Mouse (Mus musculus) hindbrain, embryonic 14.5 days (tissue): ENCODE results near the gene Tuba8. TPM values are rescaled to one million over a fixed set of nuclear protein-coding genes. Genes with fewer than 3 reads are reported as not detected.

Experiments used
- ATAC-seq: fragments of 200-750 bp; cut with Nextera tagmentation; 2 replicates; pipeline ENCODE4 v1.8.0; 2017; ENCODE audit warnings: moderate number of reproducible peaks, mild to moderate bottlenecking, moderate TSS enrichment, moderate library complexity; ENCODE audit not compliant: low FRiP score
- DNase-seq: peaks from one replicate; pipeline ENCODE4 v3.0.0-alpha.2; 2015; ENCODE audit warnings: low spot score
- H3K27ac ChIP-seq: fragments of 300-500 bp; sonication (generic); 2 replicates; pipeline ENCODE4 v1.5.1; 2014; ENCODE audit warnings: mild to moderate bottlenecking, moderate library complexity
- H3K27me3 ChIP-seq: fragments of 300-500 bp; sonication (generic); 2 replicates; pipeline ENCODE4 v1.6.1; 2014; ENCODE audit warnings: mild to moderate bottlenecking, low read length, mixed read lengths; ENCODE audit not compliant: control insufficient read depth, insufficient read depth
- H3K36me3 ChIP-seq: fragments of 300-500 bp; sonication (generic); replicated peaks from 2 replicates; pipeline ENCODE4 v1.6.1; 2014; ENCODE audit not compliant: control insufficient read depth, insufficient read depth
- H3K4me1 ChIP-seq: fragments of 300-500 bp; sonication (generic); replicated peaks from 2 replicates; pipeline ENCODE4 v1.6.1; 2014; ENCODE audit warnings: antibody characterized with exemption, low read length, mixed read lengths; ENCODE audit not compliant: control insufficient read depth, insufficient read depth
- H3K4me2 ChIP-seq: fragments of 300-500 bp; sonication (generic); replicated peaks from 2 replicates; pipeline ENCODE4 v1.6.1; 2014; ENCODE audit warnings: mild to moderate bottlenecking, moderate library complexity
- H3K4me3 ChIP-seq: fragments of 300-500 bp; sonication (generic); replicated peaks from 2 replicates; pipeline ENCODE4 v1.5.1; 2014; ENCODE audit warnings: mild to moderate bottlenecking, low read length
- H3K9ac ChIP-seq: fragments of 300-500 bp; sonication (generic); 2 replicates; pipeline ENCODE4 v1.6.1; 2014
- H3K9me3 ChIP-seq: fragments of 300-500 bp; sonication (generic); 2 replicates; pipeline ENCODE4 v1.6.1; 2016; ENCODE audit warnings: low read length; ENCODE audit not compliant: control insufficient read depth
- WGBS: fragments of 180-500 bp; shearing (Covaris S2); extraction: QIAGEN DNeasy Blood & Tissue Kit; methylation state at CpG from one replicate; pipeline ENCODE4 v1.1.7; 2014; 5-methylcytosine and 5-hydroxymethylcytosine counted together
- polyA plus RNA-seq: library from polyadenylated mRNA; unstranded; fragments of >200 nt; fragmentation: Nextera tagmentation; extraction: Ambion mirVana; gene quantifications from 2 replicates; pipeline ENCODE4 v1.2.1, GENCODE M21; 2014

The Tuba8 gene
- polyA plus RNA-seq, 1 experiment from 2014 or later: 1.0 TPM

DNA sequence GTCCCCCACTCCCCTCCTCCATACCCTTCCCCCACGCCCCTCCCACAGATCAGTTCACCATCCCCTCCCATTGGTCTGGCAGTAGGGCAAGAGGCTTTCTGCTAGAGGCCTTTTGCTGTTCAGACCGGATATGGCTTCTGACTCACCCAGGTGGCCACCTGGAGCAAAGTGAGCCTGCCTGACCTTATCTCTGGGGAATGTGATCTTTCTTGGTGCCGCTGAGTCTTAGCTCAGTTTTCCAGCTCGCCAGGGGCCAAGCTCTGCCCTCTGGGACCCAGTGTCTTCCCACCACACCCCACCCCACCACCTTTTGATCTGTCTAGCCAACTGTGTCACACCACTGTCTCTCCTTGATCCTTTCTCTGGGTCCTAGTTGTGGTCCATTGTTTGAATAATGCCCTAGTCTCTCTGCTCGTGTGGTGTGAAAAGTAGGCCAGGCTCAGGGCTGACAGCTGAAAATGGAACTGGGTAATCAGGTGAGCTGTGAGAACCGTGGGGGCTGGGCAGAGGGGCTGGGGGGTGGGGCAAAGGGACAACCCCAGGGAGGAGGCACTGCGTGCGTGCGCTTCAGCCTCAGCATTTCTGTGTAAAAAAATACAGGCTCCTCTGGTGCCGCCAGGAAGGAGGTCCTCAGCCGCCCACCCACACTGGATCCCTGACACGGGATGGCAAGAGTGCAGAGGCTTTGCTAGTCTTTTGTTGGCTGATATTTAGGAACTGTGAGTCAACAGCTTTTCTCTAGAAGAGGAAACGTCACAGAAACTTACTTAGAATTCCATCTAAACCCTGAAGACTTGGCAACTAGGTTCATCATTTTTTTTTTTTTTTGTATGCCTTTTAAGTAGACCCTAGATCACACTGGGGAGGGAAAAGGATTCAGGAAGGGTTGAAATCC, 16.2 kb upstream of the Tuba8 start:
- Histone ChIP-seq H3K9ac (no peak overlapping the region), H3K4me3 (no peak overlapping the region), H3K36me3 (peaks cover 71% of the 10 kb centered on the region), H3K9me3 (no peaks in the 10 kb centered on the region), H3K4me1 (no peaks in the 10 kb centered on the region), H3K27me3 (no peaks in the 10 kb centered on the region), H3K27ac (no peak overlapping the region), H3K4me2 (no peak overlapping the region)
- ATAC-seq (no peak), DNase-seq (no peak)
- 46% methylated on average over 13 of the region's 13 CpGs for WGBS

DNA sequence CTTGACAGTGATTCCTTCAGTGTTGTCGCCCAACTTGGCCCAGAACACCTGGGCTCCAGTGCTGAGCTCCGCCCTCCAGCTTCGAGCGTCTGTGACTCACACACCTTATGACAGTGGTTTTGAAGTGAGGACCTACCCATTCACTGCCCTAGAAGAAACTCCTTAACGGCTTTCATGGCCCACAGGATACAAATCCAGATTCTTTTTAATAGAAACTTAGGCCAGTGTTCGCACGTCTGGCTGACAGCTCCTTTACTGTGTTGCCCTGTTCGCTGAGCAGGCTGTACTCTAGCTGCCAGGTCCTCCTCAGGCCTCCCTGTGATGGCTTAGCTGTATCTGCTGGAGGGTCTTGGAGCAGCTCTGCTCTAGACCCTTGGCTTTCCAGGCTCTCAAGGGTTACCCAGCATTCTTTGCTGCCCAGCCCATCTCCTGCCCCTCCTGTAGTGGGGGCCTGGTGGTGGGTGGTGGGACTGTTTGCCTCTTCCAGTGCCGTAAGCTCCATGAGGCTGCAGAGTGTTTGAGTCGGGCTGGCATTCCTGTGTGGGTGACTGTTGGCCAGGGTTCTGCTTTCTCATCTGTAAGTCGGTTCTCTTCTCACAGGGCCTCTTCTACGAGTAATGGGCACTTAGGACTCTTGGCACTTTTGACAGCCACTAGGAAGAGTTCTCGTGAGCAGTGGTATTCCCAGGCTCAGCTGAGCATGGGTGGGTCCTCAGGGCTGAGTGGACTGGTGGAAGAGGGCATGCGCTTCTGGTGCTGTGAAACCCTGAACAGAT, 15.4 kb upstream of the Tuba8 start:
- H3K9ac ChIP-seq: no peak overlapping the region
- no peak for ATAC-seq
- no peak for DNase-seq
- 84% methylated on average over 14 of the region's 14 CpGs for WGBS
- no peak overlapping the region for H3K4me2 ChIP-seq
- H3K9me3 ChIP-seq: no peaks in the 10 kb centered on the region
- H3K36me3 ChIP-seq: peaks cover 64% of the 10 kb centered on the region
- no peaks in the 10 kb centered on the region for H3K4me1 ChIP-seq
- H3K27ac ChIP-seq: no peak overlapping the region
- H3K4me3 ChIP-seq: no peak overlapping the region
- no peaks in the 10 kb centered on the region for H3K27me3 ChIP-seq

GRCm38 (mm10) chr6:121197807-121198365, 12.6 kb upstream of the Tuba8 start:
- Histone ChIP-seq H3K36me3 (peaks cover 41% of the 10 kb centered on the region), H3K27me3 (no peaks in the 10 kb centered on the region), H3K4me1 (no peaks in the 10 kb centered on the region), H3K4me3 (no peak overlapping the region), H3K9ac (no peak overlapping the region), H3K9me3 (no peaks in the 10 kb centered on the region), H3K27ac (no peak overlapping the region), H3K4me2 (no peak overlapping the region)
- ATAC-seq: no peak
- no peak for DNase-seq
- 77% methylated on average over 9 of the region's 9 CpGs for WGBS

GRCm38 (mm10) chr6:121200458-121200857, 10.0 kb upstream of the Tuba8 start:
- Histone ChIP-seq H3K4me2 (no peak overlapping the region), H3K4me3 (no peak overlapping the region), H3K9ac (no peak overlapping the region), H3K27ac (no peak overlapping the region), H3K27me3 (no peaks in the 10 kb centered on the region), H3K9me3 (no peaks in the 10 kb centered on the region), H3K4me1 (no peaks in the 10 kb centered on the region), H3K36me3 (peaks cover 15% of the 10 kb centered on the region; the same call in 1 of the 2 replicates)
- 89% methylated on average over 2 of the region's 4 CpGs for WGBS
- no peak for DNase-seq
- no peak for ATAC-seq

- Histone ChIP-seq H3K9ac (no peak overlapping the region), H3K27me3 (no peaks in the 10 kb centered on the region), H3K27ac (no peak overlapping the region), H3K4me3 (no peak overlapping the region), H3K4me1 (no peaks in the 10 kb centered on the region), H3K36me3 (0 out of 2 replicates have a peak, but pooled peaks cover 8% of the 10 kb centered on the region), H3K9me3 (no peaks in the 10 kb centered on the region), H3K4me2 (no peak overlapping the region)
- WGBS: 76% methylated on average over 5 of the region's 5 CpGs
- ATAC-seq: no peak
- no peak for DNase-seq
Observed at GRCm38 (mm10) chr6:121202026-121202425, 8.5 kb upstream of the Tuba8 start.

GRCm38 (mm10) chr6:121206481-121206880, 4.0 kb upstream of the Tuba8 start:
- WGBS: 85% methylated on average over 5 of the region's 5 CpGs
- Histone ChIP-seq H3K27me3 (0 out of 2 replicates have a peak, but pooled peaks cover 10% of the 10 kb centered on the region), H3K9ac (no peak overlapping the region), H3K4me2 (no peak overlapping the region), H3K36me3 (no peaks in the 10 kb centered on the region), H3K4me3 (no peak overlapping the region), H3K9me3 (no peaks in the 10 kb centered on the region), H3K4me1 (peaks cover 5% of the 10 kb centered on the region; the same call in 1 of the 2 replicates), H3K27ac (no peak overlapping the region)
- ATAC-seq (no peak), DNase-seq (no peak)

DNA sequence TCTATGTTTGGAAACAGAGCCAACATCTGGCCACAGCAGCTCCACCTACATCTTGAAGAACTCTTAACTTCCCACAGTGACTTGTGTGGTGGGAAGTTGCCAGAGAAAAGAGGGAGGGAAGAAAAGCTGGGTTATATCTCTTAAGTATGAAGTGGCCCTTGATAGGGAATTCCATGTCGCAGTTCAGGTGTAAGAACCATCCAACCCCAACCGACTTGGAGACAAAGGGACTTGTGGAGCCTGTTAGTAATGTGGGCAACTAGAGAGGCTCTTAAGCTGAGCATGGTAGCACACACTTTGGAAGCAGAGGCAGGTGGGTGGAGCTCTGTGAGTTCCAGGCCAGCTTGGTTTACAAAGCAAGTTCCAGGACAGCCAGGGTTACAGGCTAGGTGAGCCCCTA, 912 bp upstream of the Tuba8 start:
- Histone ChIP-seq H3K27me3 (peaks cover 20% of the 10 kb centered on the region), H3K4me2 (no peak overlapping the region), H3K9ac (no peak overlapping the region), H3K9me3 (no peaks in the 10 kb centered on the region), H3K4me1 (peaks cover 9% of the 10 kb centered on the region; the same call in 1 of the 2 replicates), H3K27ac (no peak overlapping the region), H3K36me3 (no peaks in the 10 kb centered on the region), H3K4me3 (no peak overlapping the region)
- DNase-seq: no peak
- 74% methylated on average over 2 of the region's 2 CpGs for WGBS
- ATAC-seq: no peak

- no peak for DNase-seq
- Histone ChIP-seq H3K27ac (no peak overlapping the region), H3K4me1 (peaks cover 9% of the 10 kb centered on the region; the same call in 1 of the 2 replicates), H3K9ac (peak overlapping the region; percentile 55), H3K27me3 (peaks cover 20% of the 10 kb centered on the region), H3K4me2 (peak overlapping the region; percentile 84), H3K4me3 (peak overlapping the region; percentile 41), H3K9me3 (no peaks in the 10 kb centered on the region), H3K36me3 (no peaks in the 10 kb centered on the region)
- WGBS: 2% methylated on average over 12 of the region's 12 CpGs
- ATAC-seq: peak; percentile 15; the same call in 1 of the 2 replicates
Observed at GRCm38 (mm10) chr6:121210926-121211289, 412 bp downstream of the Tuba8 start.

- peak overlapping the region; percentile 41 for H3K4me3 ChIP-seq
- no peaks in the 10 kb centered on the region for H3K9me3 ChIP-seq
- H3K27ac ChIP-seq: no peak overlapping the region
- H3K27me3 ChIP-seq: peaks cover 20% of the 10 kb centered on the region
- DNase-seq (no peak), ATAC-seq (no peak)
- H3K4me2 ChIP-seq: peak overlapping the region; percentile 84
- no peaks in the 10 kb centered on the region for H3K36me3 ChIP-seq
- 13% methylated on average over 5 of the region's 5 CpGs for WGBS
- H3K4me1 ChIP-seq: peaks cover 9% of the 10 kb centered on the region; the same call in 1 of the 2 replicates
- no peak overlapping the region for H3K9ac ChIP-seq
Observed at GRCm38 (mm10) chr6:121211743-121212142, 1.2 kb downstream of the Tuba8 start.
